Mouse (Mus musculus): Measurements from ENCODE around the gene Sdc3.

Sdc3 gene

DNA sequence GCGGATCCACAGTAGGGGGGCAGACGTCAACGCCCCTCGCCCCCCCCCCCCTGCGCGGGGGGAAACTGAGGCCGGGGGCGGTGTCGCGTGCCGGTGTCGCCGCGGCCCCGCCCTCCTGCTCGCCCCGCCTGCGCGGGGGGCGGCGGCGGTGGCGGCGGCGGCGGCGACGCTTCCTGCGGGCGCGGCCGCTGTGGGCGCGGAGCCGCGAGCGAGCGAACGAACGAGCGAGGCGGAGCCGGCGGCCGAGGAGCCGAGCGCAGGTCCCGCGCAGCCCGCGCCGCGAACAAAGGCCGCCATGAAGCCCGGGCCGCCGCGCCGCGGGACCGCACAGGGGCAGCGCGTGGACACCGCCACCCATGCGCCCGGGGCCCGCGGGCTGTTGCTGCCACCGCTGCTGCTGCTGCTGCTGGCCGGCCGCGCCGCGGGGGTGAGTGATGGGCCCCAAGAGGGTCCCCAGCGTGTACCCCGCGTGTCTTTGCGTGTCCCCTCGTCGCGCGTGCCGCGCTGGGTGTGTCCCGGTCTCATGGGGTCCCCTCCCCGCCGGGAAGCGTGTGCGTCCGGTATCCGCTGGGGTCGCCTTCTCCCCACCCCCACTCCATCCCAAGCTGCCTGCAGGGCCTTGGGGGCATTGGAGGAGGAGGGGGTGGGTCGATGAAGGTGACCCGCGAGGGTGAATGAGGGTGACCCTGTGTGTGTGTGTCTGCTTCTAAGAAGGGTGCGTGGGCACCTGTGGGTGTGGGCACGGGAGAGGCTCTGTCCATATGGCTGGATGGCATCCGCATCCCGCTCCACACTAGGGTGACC is at the start of gene Sdc3:
Sdc3 (plus strand) TSS at position 162 of the 804 bp plus-strand sequence.
- DNase-seq (ENCODE audit: extremely low spot score, low spot score) = peak; percentile 63

DNA sequence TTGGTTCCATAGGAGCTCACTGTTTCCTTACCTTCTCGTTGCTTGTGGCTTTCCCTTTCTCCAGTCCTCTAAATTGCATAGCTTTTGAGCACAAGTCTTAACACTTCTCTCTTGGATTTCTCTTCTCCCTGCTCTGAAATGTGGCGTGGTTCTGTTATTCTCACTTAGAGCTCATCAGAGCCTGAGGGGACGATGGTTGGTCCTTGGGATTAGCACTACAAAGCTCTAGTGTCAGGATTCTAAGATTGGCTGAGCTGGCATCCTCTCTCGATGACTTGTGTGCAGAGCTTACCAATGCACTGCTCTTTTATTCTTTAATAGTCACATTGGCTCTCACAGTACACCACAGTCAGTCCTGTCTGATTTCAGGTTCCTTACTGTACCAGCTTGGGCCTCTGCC is 48.3 kb upstream of the Sdc3 start:
- no peak for DNase-seq (ENCODE audit: extremely low spot score, low spot score)

DNA sequence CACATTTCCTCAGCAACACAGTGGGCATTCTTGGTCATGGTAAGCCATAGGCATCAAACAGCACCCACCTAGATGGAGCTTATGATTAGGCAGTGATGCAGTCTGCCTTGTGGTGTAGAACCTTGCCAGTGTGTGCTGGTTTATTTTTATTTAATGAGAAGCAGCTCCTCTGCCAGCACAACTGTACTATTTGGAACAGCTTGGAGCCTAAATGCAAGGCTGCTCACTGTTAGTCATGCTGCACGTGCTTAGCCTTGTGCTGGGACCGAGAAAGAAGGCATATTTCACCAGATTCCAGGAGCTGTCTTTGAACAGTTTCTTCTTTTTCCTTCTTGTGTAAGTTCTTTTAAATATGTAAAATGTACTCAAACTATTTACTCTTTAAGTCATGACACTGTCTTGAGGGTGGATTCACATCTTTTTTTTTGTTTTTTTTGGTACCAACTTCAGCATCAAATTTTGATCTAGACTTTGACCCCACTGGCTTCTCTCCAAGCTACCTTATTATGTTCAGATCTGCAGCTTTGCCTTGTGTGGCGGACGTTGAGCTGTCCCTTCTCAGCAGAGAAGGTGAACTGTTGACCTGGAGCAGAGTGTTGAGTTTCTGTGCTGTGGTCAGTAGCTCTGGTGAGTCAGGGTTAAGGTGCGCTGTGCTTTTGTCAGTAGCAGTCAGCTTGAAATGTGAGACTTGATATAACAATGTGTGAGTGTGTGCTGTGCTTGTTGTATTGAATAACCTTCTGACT is 46.6 kb upstream of the Sdc3 start:
- no peak for DNase-seq (ENCODE audit: extremely low spot score, low spot score)

DNA sequence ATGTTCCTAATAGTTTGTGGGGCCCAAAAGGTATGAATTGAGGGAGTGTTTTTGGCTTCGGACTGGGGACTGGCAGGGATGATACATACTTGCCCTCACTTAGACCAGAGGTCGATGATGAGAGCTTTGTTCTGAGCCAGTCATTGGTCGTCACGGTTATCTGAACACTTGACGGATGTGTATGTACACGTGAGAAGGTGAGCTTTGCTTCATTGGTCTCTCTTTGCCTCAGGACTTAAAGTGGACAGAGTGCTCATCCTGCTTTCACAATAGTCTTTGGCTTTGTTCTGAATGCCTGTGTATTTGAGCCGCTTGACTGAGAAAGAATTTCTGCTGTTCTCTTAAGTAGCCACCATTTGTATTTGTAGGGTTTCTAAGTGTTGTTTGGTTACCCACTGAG is 42.8 kb upstream of the Sdc3 start:
- no peak for DNase-seq (ENCODE audit: extremely low spot score, low spot score)

DNA sequence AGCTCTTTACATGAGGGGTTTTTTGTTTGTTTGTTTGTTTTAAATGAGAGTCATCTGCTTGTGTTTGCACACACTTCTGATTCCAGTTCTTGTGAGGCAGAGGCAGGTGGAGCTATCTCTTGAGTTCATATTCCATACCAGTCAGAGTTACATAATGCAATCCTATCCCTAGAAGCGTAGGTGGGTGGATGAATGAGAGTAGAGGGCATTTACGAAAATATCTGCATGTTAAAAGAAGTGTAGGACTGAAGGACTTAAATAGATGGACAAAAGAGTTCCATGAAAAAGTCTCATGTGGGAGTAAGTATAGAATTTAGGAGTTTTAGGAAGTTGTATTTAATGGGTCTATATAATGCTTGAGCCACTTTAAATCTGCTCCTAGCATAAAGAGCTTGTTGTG is 40.4 kb upstream of the Sdc3 start:
- DNase-seq (ENCODE audit: extremely low spot score, low spot score) = no peak

DNA sequence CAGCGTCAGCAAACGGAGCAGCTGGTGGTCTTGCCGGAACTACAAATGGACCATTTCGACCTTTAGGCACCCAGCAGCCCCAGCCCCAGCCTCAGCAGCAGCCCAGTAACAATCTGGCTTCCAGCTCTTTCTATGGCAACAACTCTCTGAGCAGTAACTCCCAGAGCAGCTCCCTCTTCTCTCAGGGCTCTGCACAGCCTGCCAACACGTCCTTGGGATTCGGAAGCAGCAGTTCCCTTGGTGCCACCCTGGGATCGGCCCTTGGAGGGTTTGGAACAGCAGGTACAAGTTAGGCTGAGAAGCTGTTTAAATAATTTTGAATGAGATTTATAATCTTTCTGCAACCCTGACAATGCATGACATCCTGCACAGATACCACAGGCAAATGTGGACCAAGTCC is 39.7 kb upstream of the Sdc3 start:
- DNase-seq (ENCODE audit: extremely low spot score, low spot score) = no peak

DNA sequence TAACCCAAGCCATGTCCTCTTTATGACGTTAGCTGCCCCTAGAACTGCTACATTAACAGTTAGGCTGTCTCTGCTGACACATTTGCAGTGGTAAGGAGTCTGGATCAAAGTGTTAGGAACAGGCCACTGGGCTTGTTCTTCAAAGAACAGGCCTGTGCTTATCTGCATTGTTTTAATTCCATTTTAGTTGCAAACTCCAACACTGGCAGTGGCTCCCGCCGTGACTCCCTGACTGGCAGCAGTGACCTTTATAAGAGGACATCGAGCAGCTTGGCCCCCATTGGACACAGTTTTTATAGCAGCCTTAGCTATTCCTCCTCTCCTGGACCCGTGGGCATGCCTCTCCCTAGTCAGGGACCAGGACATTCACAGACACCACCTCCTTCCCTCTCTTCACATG is 38.6 kb upstream of the Sdc3 start:
- no peak for DNase-seq (ENCODE audit: extremely low spot score, low spot score)

DNA sequence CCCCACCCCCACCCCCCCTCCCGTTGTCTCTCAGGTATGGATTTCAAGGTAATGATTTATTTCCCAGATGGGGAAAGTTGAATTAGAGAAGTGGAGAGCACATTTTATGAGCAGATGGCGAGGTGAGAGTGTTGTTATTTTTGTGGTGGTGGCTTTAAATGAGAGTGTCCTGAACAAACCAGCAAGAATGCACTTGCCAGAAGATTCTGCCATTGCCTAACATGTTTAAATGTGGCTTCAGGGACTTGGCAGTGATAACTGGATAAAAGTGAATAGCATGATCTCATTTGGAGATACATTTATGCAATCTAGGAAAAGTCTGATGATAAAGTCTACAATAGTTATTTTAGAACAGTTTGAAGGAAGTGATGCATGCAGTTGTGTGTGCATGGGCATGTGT is 37.6 kb upstream of the Sdc3 start:
- DNase-seq (ENCODE audit: extremely low spot score, low spot score) = no peak

DNA sequence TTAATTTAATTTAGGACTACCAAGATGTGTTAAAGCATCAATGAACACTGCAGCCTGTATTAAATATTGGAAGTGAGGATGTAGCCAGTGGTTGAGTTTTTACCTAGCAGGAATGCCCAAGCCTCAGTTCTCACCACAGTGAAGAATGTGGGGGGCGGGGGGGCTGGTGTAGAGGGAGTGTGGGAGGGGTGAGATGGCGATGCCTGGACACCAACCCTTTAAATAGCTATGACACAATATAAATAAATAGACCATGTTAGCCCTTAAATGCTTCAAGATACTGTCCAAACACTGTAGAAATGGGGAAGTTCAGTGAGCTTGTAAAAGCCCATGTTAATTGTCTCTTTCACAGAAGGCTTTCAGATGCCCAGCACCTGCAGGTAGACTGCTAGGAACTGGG is 32.5 kb upstream of the Sdc3 start:
- no peak for DNase-seq (ENCODE audit: extremely low spot score, low spot score)

DNA sequence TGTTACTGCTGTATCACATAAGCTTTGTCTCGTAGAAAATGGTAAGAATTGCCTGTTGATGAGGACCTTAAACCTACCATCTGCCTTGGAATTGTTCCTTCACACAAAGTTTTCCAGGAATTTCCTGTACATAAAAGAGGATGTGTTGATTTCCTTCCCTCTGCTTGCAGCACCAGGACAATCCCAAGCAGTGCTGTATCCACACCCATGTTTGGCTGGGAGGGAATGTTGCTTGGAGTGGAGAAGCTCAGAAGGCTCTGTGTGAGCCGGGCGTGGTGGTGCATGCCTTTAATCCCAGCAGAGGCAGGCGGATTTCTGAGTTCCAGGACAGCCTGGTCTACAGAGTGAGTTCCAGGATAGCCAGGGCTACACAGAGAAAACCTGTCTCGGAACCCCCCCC is 30.5 kb upstream of the Sdc3 start:
- no peak for DNase-seq (ENCODE audit: extremely low spot score, low spot score)

DNA sequence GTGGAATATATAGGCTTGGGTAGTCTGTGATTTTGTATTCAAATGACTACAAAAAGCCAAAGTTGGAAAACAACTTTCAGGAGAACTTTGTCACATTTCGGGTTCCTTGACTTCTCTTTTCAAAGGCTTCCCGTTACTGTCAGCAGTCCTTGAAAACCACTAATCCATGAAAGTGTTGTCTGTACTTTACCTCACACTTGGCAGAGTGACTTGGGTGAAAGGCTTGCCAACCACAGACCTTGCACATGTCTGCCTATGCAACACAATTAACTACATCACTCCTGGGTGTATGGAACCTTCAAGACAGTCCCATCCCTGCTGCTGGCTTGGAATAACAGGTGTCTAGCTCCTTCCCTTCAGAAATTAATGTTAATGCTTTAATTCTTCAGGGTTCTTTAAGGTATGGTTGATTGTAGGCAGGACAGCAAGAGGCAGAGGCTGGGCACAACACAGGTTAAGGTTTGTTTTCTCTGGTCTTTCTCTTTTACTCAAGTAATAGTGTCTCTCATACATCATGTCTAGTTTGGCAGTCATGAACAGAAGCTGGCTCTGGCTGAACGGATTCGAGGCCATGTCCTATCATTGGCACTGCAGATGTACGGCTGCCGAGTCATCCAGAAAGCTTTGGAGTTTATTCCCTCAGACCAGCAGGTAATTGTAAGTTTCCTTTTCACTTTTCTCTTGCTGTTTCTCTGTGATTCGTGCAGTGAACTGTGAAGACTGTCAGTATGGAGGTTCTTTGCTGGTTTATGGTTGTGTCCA is 26.8 kb upstream of the Sdc3 start:
- DNase-seq (ENCODE audit: extremely low spot score, low spot score) = no peak

DNA sequence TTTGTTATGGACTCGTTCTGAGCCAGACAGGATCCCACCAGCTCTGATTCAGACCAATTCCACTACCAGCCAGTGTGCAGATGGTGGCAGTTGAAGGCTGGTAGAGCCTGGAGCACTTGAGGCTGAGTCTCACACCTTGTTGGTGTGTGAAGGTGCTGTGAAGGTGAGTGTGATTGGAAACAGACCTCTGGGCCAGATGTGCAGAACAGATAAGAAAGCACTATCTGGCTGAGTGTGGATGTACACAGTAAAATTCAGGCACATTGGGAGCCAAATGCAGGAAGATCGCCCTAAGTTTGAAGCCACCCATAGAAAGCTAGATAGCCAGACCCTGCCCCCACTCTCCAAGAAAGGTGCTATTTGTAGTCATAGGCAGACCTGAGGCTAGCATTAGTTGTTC is 25.9 kb upstream of the Sdc3 start:
- DNase-seq (ENCODE audit: extremely low spot score, low spot score) = no peak

DNA sequence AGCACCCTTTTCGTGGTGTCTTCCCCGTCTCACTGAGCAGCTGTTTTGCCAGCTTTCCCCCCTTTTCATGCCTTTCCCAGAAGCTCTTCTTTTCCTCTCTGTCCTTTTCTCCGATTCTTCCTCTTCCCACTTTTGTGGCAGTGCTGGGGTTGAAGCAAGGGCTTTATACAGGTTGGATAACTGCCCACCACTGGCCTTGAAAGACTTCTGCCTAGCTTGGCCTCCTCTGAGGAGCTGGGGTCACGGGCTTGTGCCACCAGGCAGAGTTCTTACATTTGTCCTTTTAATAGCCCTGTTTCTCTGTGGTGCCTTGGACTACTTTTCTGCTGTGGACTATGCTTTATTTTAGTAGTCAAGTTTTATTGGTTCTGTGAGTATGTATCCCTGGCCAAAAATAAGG is 25.4 kb upstream of the Sdc3 start:
- DNase-seq (ENCODE audit: extremely low spot score, low spot score) = no peak

DNA sequence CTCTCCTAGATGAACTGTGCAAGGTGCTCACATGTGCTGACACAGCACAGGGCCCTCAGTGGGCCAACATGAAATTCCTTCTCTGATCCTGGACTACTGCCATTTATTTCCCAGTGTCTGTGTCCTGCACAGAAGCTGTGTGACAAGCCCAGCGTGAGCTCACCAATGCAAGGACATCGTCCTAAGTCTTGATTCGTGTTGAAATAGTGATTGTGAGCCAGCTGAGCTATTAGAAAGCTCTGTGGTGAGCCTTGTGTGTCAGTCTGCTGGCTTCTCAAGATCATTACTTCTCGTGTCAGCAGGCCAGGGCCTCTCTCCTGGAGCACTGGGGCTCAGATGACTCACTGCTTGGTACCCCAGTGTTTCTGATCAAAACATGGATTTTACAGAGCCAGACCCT is 18.4 kb upstream of the Sdc3 start:
- no peak for DNase-seq (ENCODE audit: extremely low spot score, low spot score)

DNA sequence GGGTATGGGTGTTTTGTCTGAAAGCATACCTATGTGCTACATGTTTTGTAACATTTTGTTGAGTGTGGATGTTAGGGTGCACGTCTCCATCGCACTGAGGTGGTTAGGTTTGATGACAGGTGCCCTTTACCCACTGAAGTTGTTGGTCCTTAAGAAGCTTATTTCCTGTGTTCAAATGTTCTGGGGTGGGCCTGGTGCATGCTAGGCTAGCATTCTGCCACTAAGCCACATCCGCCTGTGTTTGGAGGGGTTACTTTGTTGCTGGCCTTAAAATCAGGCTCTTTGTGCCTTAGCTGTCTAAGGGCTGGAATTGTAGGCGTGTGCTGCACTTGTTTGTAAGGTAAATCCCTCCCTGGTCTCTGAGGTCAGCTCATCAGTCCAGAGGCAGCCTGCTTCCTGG is 17.5 kb upstream of the Sdc3 start:
- no peak for DNase-seq (ENCODE audit: extremely low spot score, low spot score)

DNA sequence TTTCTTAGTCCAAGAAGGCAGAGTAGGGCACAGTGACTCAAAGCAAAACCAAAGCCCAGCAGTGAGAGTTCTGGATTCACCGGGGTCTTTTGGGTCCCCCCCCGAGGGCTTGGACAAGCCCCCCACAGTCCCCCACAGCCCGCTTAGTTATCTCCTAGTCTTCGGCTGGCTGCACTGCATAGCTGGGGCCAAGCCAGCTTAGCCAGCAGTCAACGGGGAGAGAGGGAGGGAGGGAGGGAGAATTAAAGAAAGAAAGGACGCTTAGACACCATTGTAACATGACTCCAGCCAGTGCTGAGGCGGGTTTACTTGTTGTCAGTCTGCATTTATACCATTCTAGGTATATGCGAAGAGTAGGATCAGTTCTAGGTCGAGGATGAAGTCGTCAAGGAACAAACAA is 14.7 kb upstream of the Sdc3 start:
- DNase-seq (ENCODE audit: extremely low spot score, low spot score) = no peak

DNA sequence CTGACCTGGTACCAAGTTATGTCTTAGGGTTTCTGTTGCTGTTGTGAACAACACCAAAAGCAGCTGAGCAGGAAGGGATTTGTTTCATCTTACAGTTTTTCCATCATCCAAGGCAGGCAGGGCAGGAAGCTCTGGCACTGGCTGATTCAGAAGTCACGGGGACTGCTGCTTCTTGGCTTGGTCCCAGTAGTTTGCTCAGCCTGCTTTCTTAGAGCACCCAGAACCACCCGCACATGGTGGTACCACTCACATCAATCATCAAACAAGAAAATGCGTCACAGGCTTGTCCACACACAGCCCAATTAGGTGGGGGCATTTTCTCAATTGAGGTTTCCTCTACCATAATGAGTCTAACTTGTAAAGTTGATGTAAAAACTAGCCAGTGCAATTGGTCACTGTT is 13.3 kb upstream of the Sdc3 start:
- DNase-seq (ENCODE audit: extremely low spot score, low spot score) = no peak

DNA sequence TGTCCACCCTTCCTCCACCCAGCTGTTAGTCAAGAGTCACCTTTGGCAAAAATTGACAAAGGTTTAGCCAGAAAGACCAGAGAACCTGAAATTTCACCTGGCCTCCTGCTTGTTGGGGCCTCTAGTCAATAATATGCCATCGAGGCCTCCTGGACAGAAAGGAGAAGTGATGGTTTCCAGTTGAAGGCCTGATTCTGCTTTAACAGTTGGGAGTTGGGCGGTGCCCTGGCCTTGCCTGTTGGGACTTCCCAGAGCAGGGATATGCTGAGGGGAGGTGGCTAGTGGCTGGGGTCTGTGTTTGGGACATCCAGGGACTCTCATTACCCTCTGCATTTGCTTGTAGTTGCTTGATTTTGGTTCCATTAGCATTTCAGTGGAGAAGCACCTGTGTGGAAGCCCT is 9.8 kb upstream of the Sdc3 start:
- no peak for DNase-seq (ENCODE audit: extremely low spot score, low spot score)

DNA sequence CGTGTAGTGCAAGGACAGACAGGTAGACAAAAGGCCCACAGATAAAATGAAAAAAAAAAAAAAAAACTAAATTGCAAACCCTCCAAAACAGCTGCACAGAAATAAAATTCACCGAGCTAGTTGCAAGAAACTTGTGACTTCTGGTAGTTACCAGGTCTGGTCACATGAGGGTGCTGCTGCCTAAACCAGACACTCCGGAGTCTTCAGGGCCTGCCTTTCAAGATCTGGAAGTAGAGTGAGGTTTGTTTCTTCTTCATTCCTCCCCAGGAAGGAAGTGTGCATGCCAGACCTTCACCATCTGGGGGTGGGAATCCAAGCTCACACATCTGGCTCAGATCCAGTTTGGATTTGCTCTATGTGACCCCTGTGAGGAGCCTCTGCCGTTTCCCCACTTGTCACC is 7.6 kb upstream of the Sdc3 start:
- peak; percentile 48 for DNase-seq (ENCODE audit: extremely low spot score, low spot score)

DNA sequence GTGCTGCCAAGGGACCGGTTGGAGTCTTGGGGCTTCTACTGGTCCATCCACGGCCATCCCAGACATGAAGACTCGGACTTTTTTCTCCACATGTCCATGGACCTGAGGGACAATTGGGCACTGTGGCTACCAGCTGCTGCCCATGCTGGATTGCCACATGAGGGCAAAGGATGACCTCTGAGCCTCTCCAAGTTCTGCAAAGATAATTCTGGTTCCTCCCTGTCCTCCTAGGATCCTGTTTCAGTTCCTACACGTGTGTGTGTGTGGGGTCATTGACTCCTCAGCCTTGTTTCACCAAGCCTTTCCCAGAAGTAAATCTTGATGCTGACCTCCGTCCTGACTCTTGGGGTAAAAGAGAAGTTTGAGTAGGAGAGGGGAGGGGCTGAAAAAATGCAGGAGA is 4.8 kb upstream of the Sdc3 start:
- no peak for DNase-seq (ENCODE audit: extremely low spot score, low spot score)

DNA sequence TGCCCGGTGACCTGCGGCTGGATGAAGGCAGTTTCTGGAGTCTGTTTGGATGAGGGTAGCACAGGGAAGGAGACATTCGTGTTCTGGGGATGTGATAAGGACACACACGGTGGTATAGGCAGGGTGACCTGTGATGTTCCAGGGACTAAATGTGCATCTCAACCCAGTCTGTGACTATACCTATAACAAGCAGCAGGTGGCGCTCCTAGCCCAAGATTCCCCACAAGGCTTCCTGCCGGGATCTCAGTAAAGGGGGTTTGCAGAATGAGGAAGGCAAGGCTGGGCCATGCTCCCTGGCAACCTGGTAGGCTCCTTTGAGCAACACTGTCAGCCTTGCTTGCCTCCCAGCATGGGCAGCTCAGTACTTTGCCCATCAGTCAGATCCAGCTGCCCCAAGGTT is 2.2 kb upstream of the Sdc3 start:
- DNase-seq (ENCODE audit: extremely low spot score, low spot score) = peak; percentile 89

DNA sequence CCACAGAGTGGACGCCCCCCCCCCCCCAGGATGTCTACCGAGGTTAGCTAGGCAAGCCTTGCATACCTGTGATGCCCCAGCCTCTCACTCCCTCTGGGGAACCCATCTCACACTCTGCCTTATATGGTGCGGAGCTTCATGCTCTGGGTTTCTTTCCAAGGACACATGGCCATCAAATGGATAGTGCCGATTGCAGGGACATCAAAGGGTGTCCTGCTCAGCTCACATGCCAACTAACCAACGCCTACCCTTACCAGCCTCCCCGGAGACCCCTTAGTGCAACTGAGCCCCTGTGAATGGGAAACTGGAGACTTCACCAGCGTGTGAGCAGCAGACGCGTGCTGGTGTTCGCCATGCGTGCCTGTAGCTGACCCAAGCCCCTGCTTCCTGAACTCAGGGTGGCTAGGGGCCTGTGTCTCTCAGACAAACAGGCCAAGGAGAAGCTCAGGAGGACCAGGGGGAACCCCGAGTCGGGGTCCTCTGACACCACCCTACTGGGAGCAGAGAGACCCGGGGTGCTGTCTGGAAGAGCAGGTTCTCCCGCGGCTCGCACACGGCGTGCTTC is 444 bp upstream of the Sdc3 start:
- DNase-seq (ENCODE audit: extremely low spot score, low spot score) = peak; percentile 69

Data from neural tube, embryonic 10.5 days (tissue).